Mouse (Mus musculus) right cerebral cortex, postnatal 25 days (tissue): Measurements from ENCODE around the gene Clip1.

Experiments used
- DNase-seq: peaks from one replicate; pipeline ENCODE4 v3.0.0; 2022

The Clip1 gene

DNA sequence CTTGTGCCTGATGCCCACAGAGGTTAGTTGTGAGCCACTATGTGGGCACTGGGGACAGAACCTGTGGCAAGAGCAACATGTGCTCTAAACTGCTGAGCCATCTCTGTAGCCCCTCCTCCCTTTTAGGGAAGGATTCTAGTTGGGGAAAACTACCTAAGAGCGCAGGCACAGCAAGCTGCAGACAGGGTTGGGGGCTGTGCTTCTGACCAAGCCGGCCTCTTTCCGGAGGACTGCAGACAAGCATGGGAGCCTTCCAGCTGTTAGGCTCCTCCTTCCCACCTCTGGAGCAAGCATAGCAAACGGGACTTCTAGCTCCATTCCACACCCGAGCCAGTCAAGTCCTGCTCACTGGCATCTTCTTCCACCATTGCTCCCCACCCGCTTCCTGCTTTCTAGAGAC is 85.1 kb downstream of the Clip1 start:
- DNase-seq = no peak

GRCm38 (mm10) chr5:123593622-123594280 is 90.7 kb downstream of the Clip1 start:
- DNase-seq = peak; percentile 55

DNA sequence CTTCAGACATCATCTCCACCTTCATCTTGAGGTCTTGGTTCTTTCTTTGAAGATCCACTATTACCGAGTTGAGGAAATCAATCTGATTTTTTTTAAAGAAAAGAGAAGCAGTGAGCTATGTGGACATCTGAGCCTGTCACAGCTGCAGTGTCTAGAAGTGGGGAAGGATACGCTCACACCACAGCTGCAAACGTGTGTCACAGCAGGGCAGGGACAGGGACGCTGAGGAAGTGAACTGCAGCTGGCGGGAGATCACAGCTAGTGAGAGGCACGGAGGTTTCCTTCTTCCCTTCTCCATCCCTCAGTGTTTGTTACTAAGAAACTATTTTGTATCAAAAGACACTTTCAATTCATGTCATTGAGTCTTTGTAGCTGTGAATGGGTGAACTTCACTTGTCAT is 104.4 kb downstream of the Clip1 start:
- DNase-seq = no peak

DNA sequence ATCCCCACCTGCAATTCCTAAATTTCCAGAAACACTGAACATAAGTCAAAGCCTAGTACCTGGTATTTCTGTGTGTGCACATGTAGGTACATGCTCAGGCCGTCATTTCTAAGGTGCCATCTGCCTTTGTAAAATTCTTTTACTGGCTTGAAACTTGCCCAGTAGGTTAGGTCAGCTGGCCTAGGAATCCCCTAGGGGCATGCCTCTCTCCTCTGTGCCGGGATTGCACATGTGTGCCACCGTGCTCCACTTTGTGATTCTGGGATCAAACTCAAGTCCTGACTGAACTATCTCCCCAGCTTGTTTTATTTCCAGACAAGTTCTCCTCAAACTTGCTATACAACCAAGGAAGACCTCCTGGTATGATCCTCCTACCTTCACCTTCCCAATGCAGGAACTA is 107.7 kb downstream of the Clip1 start:
- no peak for DNase-seq

GRCm38 (mm10) chr5:123573362-123573761 is 111.1 kb downstream of the Clip1 start:
- DNase-seq = no peak

- DNase-seq = peak; percentile 97
Measured at GRCm38 (mm10) chr5:123572357-123573186, 111.8 kb downstream of the Clip1 start, which contains the start of gene Vps33a. Gene Vps33a (minus strand): TSS chr5:123573038.

- no peak for DNase-seq
Measured at GRCm38 (mm10) chr5:123561128-123561527, 123.3 kb downstream of the Clip1 start.

- DNase-seq = no peak
Measured at GRCm38 (mm10) chr5:123559588-123559987, 124.8 kb downstream of the Clip1 start.

- no peak for DNase-seq
Measured at GRCm38 (mm10) chr5:123556451-123556850, 128.0 kb downstream of the Clip1 start.

DNA sequence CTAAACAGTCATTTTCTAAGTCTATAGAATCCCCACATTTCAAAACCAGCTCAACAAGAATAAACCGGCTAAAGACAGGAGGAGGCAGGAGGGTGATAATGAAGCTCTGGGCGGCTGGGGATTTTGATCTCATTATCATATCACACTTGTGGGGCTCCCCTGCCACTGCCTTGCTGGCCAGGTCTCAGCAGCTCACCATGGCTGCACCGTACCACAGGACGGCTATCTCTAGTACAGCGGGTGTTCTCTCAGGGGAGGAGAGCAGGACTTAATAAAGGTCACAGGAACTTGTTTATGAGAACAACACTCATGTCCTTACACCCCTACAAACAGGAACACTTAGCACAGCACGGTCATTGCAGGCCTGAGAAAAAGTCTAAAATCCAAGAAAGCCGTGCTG is 128.7 kb downstream of the Clip1 start:
- DNase-seq = no peak

- DNase-seq = peak; percentile 1
Measured at GRCm38 (mm10) chr5:123533801-123534200, 150.6 kb downstream of the Clip1 start.

DNA sequence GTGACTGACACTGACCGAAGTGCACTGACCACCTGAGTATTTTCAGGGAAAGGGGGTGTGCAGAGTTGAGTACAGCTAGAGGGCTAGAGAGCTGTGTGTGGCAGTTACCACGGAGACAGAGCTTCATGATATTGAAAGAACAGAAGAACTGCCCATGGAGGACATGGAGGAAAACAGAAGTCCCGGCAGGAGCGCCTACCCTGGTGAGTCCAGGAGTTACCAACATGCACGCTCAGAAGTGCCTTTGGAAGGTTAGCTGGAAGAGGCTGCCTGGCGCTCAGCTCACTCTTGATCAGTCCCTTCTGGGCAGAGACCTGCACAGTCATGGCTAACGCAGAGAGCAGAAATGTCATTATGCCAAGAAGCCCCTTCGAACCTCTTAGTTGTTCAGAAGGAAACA is 154.4 kb downstream of the Clip1 start:
- DNase-seq = peak; percentile 2

DNA sequence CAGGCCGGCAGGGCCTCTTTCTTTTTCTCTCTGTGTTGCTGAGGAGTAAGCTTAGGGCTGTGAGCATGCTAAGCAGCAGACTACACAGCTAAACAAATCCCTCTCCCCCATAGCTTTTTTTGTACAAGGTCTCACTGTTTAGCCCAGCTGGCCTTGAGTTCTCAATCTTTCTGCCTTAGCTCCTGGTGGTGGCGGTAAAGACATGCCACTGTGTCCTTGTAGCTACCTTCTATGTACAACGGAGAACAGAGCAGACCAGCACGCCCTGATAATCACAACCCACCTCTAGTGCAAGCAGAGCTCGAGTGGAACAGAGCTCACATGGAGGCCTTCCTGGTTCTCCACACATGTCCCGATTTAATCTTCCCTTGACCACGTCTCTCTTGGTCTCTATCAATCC is 155.8 kb downstream of the Clip1 start:
- DNase-seq = peak; percentile 1
